Mouse (Mus musculus) lung, adult 10 weeks (tissue): ENCODE results near the gene H3f3a. TPM values are rescaled to one million over a fixed set of nuclear protein-coding genes. Genes with fewer than 3 reads are reported as not detected.

ENCODE experiments used
- polyA plus RNA-seq: library from polyadenylated mRNA; stranded (reverse); fragments of 350-450 nt; fragmentation: Illumina TruSeq; extraction: RNeasy Lipid Tissue Mini Kit (QIAGEN cat#74804); gene quantifications from one replicate; pipeline ENCODE4 v1.2.3, GENCODE M21; 2014; ENCODE audit warnings: low read depth, low replicate concordance; ENCODE audit not compliant: insufficient read depth

The H3f3a gene
- polyA plus RNA-seq = 964 TPM

DNA sequence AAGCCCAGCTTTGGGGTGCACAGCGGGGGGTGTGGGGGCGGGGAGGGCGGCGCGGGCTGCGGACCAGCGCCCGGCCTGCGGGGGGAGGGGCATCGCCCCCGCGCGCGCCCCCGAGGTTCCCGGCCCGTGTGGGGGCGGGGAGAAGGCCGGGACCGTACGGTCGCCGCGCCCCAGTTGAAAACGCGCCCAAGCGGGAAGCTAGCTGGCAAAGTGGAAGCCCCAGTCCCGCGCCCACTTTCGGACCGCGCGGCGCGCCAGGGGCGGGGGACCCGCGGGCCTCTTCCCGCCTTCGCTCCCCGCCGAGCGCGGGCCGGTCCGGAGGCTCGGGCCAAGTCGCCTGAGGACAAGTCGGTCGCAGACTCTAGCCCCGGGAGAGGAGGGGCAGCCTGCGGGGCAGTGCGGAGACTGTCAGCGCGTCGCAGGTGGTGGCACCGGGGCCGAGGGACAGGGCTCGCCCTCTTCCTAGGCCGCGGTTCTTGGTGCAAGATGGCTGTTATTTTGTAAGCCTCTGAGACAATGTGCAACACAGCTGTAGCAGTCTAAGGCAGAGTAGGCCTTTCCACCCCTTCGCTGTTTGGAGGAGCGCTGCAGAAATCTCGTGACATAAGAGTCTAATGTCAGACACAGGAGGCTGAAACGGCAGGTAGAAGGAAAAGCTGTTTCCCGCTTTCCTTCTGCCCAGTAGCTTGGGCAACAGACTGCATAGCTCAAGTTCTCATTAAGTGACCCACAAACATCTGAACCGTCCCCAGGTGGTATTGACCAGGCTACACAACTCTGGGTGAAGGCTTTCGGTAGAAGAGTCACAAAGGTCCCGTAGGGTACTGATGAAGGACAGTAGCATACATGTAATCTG lies at the start of gene H3f3a:
H3f3a (minus strand) TSS at position 59 of the 856 bp plus-strand sequence.

DNA sequence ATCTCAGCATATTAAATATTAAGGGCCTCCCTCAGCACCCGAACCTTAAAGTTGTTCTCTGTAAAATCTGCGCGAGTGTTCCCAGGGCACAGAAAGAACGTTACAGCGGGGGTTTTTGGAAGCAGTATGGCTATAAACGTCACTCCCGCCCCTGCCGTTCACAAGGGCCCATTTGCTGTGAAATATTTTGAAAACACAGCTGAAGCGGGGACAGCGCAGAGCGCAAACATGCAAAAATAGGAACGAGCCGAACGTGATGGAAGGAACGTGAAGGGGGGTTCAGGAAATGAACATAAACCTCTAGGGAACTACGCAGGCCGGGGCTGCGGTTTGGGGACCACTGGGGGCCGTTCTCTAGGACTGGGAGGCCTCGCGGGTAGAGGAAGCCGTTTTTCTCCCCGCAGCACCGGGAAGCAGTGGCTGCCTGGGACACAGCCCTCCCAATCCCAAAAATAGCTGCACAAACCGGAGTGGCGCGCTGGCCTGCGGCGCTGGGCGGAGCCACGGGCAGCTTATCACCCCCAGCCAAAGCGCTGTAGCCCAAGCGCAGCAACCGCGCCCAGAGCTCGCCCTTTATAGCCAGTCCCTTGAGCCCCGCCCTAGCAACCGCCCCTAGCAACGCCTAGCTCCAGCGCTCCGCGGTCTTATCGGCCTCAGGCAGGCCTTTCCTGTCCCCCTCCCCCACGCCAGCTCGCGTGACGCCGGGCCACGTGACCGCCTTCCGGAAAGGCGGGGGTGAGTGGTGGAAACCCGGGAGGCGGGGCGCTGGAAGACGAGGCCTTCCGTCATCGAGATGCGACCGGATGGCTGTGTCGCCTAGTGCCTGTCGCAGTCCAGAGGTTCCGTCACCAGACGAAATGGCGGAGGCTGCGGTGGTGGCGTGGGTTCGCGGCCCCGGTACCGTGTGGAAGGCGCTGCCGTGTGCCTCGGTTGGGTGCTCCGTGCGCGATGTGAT lies 36.9 kb upstream of the H3f3a start, which contains the start of gene Sde2:
Sde2 (plus strand) TSS at position 812 of the 955 bp plus-strand sequence.

Other genes starting within 250 kb of the H3f3a start
- 14.9 TPM for gene Parp1, start 245.0 kb downstream of the H3f3a start, polyA plus RNA-seq
- gene Lin9, start 172.8 kb downstream of the H3f3a start, polyA plus RNA-seq = 1.6 TPM
- not detected for gene Mixl1, start 116.9 kb downstream of the H3f3a start, polyA plus RNA-seq
- 15.9 TPM for gene Acbd3, start 87.9 kb downstream of the H3f3a start, polyA plus RNA-seq
- gene Sde2, start 37.2 kb upstream of the H3f3a start, polyA plus RNA-seq = 8.4 TPM
- gene Lefty2, start 79.2 kb upstream of the H3f3a start, polyA plus RNA-seq = not detected
- gene Pycr2, start 90.3 kb upstream of the H3f3a start, polyA plus RNA-seq = 38.1 TPM
- 4.6 TPM for gene Lefty1, start 121.1 kb upstream of the H3f3a start, polyA plus RNA-seq
- gene Tmem63a, start 128.4 kb upstream of the H3f3a start, polyA plus RNA-seq = 24.2 TPM
- 142 TPM for gene Ephx1, start 207.0 kb upstream of the H3f3a start, polyA plus RNA-seq
- not detected for gene 9130409I23Rik, start 237.3 kb upstream of the H3f3a start, polyA plus RNA-seq